Mouse (Mus musculus): ENCODE measurements at regions not wholly inside any gene's neighbourhood (a gene's known extent, or its start where the extent isn't known, plus 50 kb on each side); places are given as distances from the start of the nearest gene placed in this dataset.

GRCm38 (mm10) chr5:111810079-111810808 is 76.5 kb downstream of the Gm26897 start:
- TF ChIP-seq POLR2A (IDR thresholded peaks at IDR 0.05; ENCODE audit: borderline replicate concordance, low read depth, low read length) (no peak), CTCF (IDR thresholded peaks at IDR 0.05; ENCODE audit: low read depth, low read length) (no peak)

Data from bone marrow macrophage, adult 2 months (primary cell).